Mouse (Mus musculus): ENCODE measurements around the gene Banp. TPM values are rescaled to one million over a fixed set of nuclear protein-coding genes. Genes with fewer than 3 reads are reported as not detected.

Banp gene
- polyA plus RNA-seq, 1 experiment from 2014 or later, result 49.9 TPM

GRCm38 (mm10) chr8:121998631-121999030 lies 49.1 kb downstream of the Banp start:
- WGBS, result 84% methylated on average over 4 of the region's 4 CpGs

GRCm38 (mm10) chr8:121999211-121999610 lies 49.7 kb downstream of the Banp start:
- ATAC-seq, result no peak

More at GRCm38 (mm10) chr8:121998631-121999030, 49.1 kb downstream of the Banp start:
- no peaks in the 10 kb centered on the region for H3K4me1 ChIP-seq (ENCODE audit: control insufficient read depth, insufficient read depth, low read depth, low read length)
- no peak overlapping the region for H3K9ac ChIP-seq (ENCODE audit: low read depth, low read length)
- H3K4me2 ChIP-seq (ENCODE audit: low read length), result no peak overlapping the region
- ATAC-seq, result no peak
- H3K9me3 ChIP-seq (ENCODE audit: control insufficient read depth, low read length), result no peaks in the 10 kb centered on the region
- peaks cover 33% of the 10 kb centered on the region for H3K36me3 ChIP-seq (ENCODE audit: control insufficient read depth, insufficient read depth, low read length)
- H3K27me3 ChIP-seq (replicated peaks; ENCODE audit: control insufficient read depth, insufficient read depth, low read length), result no peaks in the 10 kb centered on the region
- no peak overlapping the region for H3K27ac ChIP-seq (ENCODE audit: low read depth, low read length)
- no peak overlapping the region for H3K4me3 ChIP-seq (ENCODE audit: low read length)

GRCm38 (mm10) chr8:122001339-122002115 lies 52.0 kb downstream of the Banp start:
- Histone ChIP-seq H3K36me3 (ENCODE audit: control insufficient read depth, insufficient read depth, low read length) (peaks cover 33% of the 10 kb centered on the region), H3K27me3 (replicated peaks; ENCODE audit: control insufficient read depth, insufficient read depth, low read length) (no peaks in the 10 kb centered on the region)
- ATAC-seq, result no peak

More at GRCm38 (mm10) chr8:121999211-121999610, 49.7 kb downstream of the Banp start:
- Histone ChIP-seq H3K9ac (ENCODE audit: low read depth, low read length) (no peak overlapping the region), H3K4me1 (ENCODE audit: control insufficient read depth, insufficient read depth, low read depth, low read length) (no peaks in the 10 kb centered on the region), H3K4me2 (ENCODE audit: low read length) (no peak overlapping the region), H3K27ac (ENCODE audit: low read depth, low read length) (no peak overlapping the region), H3K9me3 (ENCODE audit: control insufficient read depth, low read length) (no peaks in the 10 kb centered on the region), H3K27me3 (replicated peaks; ENCODE audit: control insufficient read depth, insufficient read depth, low read length) (no peaks in the 10 kb centered on the region), H3K36me3 (ENCODE audit: control insufficient read depth, insufficient read depth, low read length) (peaks cover 33% of the 10 kb centered on the region), H3K4me3 (ENCODE audit: low read length) (no peak overlapping the region)
- 93% methylated on average over 5 of the region's 5 CpGs for WGBS

GRCm38 (mm10) chr8:122003646-122004045 lies 54.1 kb downstream of the Banp start:
- H3K27me3 ChIP-seq (replicated peaks; ENCODE audit: control insufficient read depth, insufficient read depth, low read length), result no peaks in the 10 kb centered on the region
- H3K4me1 ChIP-seq (ENCODE audit: control insufficient read depth, insufficient read depth, low read depth, low read length), result no peaks in the 10 kb centered on the region; the same call in 1 of the 2 replicates
- no peak overlapping the region for H3K27ac ChIP-seq (ENCODE audit: low read depth, low read length)
- H3K9me3 ChIP-seq (ENCODE audit: control insufficient read depth, low read length), result no peaks in the 10 kb centered on the region
- peaks cover 30% of the 10 kb centered on the region for H3K36me3 ChIP-seq (ENCODE audit: control insufficient read depth, insufficient read depth, low read length)
- no peak overlapping the region for H3K9ac ChIP-seq (ENCODE audit: low read depth, low read length)
- no peak overlapping the region for H3K4me2 ChIP-seq (ENCODE audit: low read length)
- no peak overlapping the region for H3K4me3 ChIP-seq (ENCODE audit: low read length)
- WGBS, result 70% methylated on average over 8 of the region's 8 CpGs
- no peak for ATAC-seq

More at GRCm38 (mm10) chr8:122001339-122002115, 52.0 kb downstream of the Banp start:
- Histone ChIP-seq H3K27ac (ENCODE audit: low read depth, low read length) (no peak overlapping the region), H3K9me3 (ENCODE audit: control insufficient read depth, low read length) (no peaks in the 10 kb centered on the region), H3K4me3 (ENCODE audit: low read length) (no peak overlapping the region), H3K4me2 (ENCODE audit: low read length) (no peak overlapping the region), H3K9ac (ENCODE audit: low read depth, low read length) (no peak overlapping the region), H3K4me1 (ENCODE audit: control insufficient read depth, insufficient read depth, low read depth, low read length) (no peaks in the 10 kb centered on the region)
- 85% methylated on average over 15 of the region's 15 CpGs for WGBS

- no peak overlapping the region for H3K4me2 ChIP-seq (ENCODE audit: low read length)
- H3K4me3 ChIP-seq (ENCODE audit: low read length), result no peak overlapping the region
- no peak overlapping the region for H3K9ac ChIP-seq (ENCODE audit: low read depth, low read length)
- no peak for ATAC-seq
- WGBS, result 86% methylated on average over 5 of the region's 5 CpGs
- peaks cover 25% of the 10 kb centered on the region for H3K36me3 ChIP-seq (ENCODE audit: control insufficient read depth, insufficient read depth, low read length)
- H3K9me3 ChIP-seq (ENCODE audit: control insufficient read depth, low read length), result no peaks in the 10 kb centered on the region
- H3K4me1 ChIP-seq (ENCODE audit: control insufficient read depth, insufficient read depth, low read depth, low read length), result no peaks in the 10 kb centered on the region; the same call in 1 of the 2 replicates
- no peak overlapping the region for H3K27ac ChIP-seq (ENCODE audit: low read depth, low read length)
- no peaks in the 10 kb centered on the region for H3K27me3 ChIP-seq (replicated peaks; ENCODE audit: control insufficient read depth, insufficient read depth, low read length)
These were observed 54.6 kb downstream of the Banp start for GRCm38 (mm10) chr8:122004131-122004530.

- H3K9me3 ChIP-seq (ENCODE audit: control insufficient read depth, low read length), result no peaks in the 10 kb centered on the region
- H3K36me3 ChIP-seq (ENCODE audit: control insufficient read depth, insufficient read depth, low read length), result peaks cover 25% of the 10 kb centered on the region
- no peaks in the 10 kb centered on the region for H3K27me3 ChIP-seq (replicated peaks; ENCODE audit: control insufficient read depth, insufficient read depth, low read length)
- WGBS, result 76% methylated on average over 25 of the region's 25 CpGs
- H3K4me1 ChIP-seq (ENCODE audit: control insufficient read depth, insufficient read depth, low read depth, low read length), result no peaks in the 10 kb centered on the region; the same call in 1 of the 2 replicates
- no peak overlapping the region for H3K4me3 ChIP-seq (ENCODE audit: low read length)
- no peak overlapping the region for H3K27ac ChIP-seq (ENCODE audit: low read depth, low read length)
- peak; percentile 28; the same call in 1 of the 2 replicates for ATAC-seq
- H3K4me2 ChIP-seq (ENCODE audit: low read length), result no peak overlapping the region
- H3K9ac ChIP-seq (ENCODE audit: low read depth, low read length), result no peak overlapping the region
These were observed 56.1 kb downstream of the Banp start for GRCm38 (mm10) chr8:122005422-122006204.

- Histone ChIP-seq H3K9ac (ENCODE audit: low read depth, low read length) (peak overlapping the region; percentile 17; the same call in 1 of the 2 replicates), H3K36me3 (ENCODE audit: control insufficient read depth, insufficient read depth, low read length) (peaks cover 16% of the 10 kb centered on the region), H3K4me1 (ENCODE audit: control insufficient read depth, insufficient read depth, low read depth, low read length) (no peaks in the 10 kb centered on the region; the same call in 1 of the 2 replicates), H3K27ac (ENCODE audit: low read depth, low read length) (peak overlapping the region; percentile 51; the same call in 1 of the 2 replicates), H3K4me3 (ENCODE audit: low read length) (peak overlapping the region; percentile 6; the same call in 1 of the 2 replicates), H3K4me2 (ENCODE audit: low read length) (peak overlapping the region; percentile 12; the same call in 1 of the 2 replicates), H3K9me3 (ENCODE audit: control insufficient read depth, low read length) (no peaks in the 10 kb centered on the region), H3K27me3 (replicated peaks; ENCODE audit: control insufficient read depth, insufficient read depth, low read length) (no peaks in the 10 kb centered on the region)
- 72% methylated on average over 13 of the region's 13 CpGs for WGBS
- ATAC-seq, result no peak
These were observed 57.3 kb downstream of the Banp start for GRCm38 (mm10) chr8:122006688-122007484.

GRCm38 (mm10) chr8:122008395-122008794 lies 58.8 kb downstream of the Banp start:
- H3K9me3 ChIP-seq (ENCODE audit: control insufficient read depth, low read length), result no peaks in the 10 kb centered on the region
- no peak overlapping the region for H3K4me3 ChIP-seq (ENCODE audit: low read length)
- peaks cover 10% of the 10 kb centered on the region; the same call in 1 of the 2 replicates for H3K36me3 ChIP-seq (ENCODE audit: control insufficient read depth, insufficient read depth, low read length)
- H3K27ac ChIP-seq (ENCODE audit: low read depth, low read length), result no peak overlapping the region
- H3K4me1 ChIP-seq (ENCODE audit: control insufficient read depth, insufficient read depth, low read depth, low read length), result no peaks in the 10 kb centered on the region; the same call in 1 of the 2 replicates
- H3K9ac ChIP-seq (ENCODE audit: low read depth, low read length), result no peak overlapping the region
- WGBS, result 90% methylated on average over 5 of the region's 5 CpGs
- no peaks in the 10 kb centered on the region for H3K27me3 ChIP-seq (replicated peaks; ENCODE audit: control insufficient read depth, insufficient read depth, low read length)
- no peak overlapping the region for H3K4me2 ChIP-seq (ENCODE audit: low read length)
- no peak for ATAC-seq

All from hindbrain, embryonic 16.5 days (tissue).